In genomic region chr12:57534517-57534878, GRCm38 (mm10) we compare ENCODE assay signal across 9 mouse cellular contexts. TPM values are rescaled to one million over a fixed set of nuclear protein-coding genes. Genes with fewer than 3 reads are reported as not detected.
DNase-seq lines count a peak whose midpoint lies in the region; ATAC-seq and TF ChIP-seq lines count a peak whose summit lies in the region.
"Had no signal": no experiment of that assay in that cellular context is flagged by ENCODE, and none has a peak within 500 bp of the region (broad histone marks: within the 10 kb centered on the region; RNA-seq: fewer than 3 reads in every experiment).

No protein-coding gene starts in this region.

- WGBS in midbrain, embryonic 10.5 days = 1% methylated on average over 5 of the region's 6 CpGs
- 0% methylated on average over 4 of the region's 6 CpGs for WGBS in midbrain, postnatal 0 days
- 4% methylated on average over 4 of the region's 6 CpGs for WGBS in hindbrain, embryonic 12.5 days
- WGBS in liver, embryonic 14.5 days (ENCODE audit: insufficient replicate concordance) = 0% methylated on average over 4 of the region's 6 CpGs
- 1% methylated on average over 5 of the region's 6 CpGs for WGBS in stomach, embryonic 15.5 days

- H3K4me3 ChIP-seq in midbrain, embryonic 10.5 days = peak overlapping the region; percentile 50
- no peak overlapping the region for H3K4me3 ChIP-seq in midbrain, postnatal 0 days (ENCODE audit: low read depth, low read length)
- peak overlapping the region; percentile 19; the same call in 1 of the 2 replicates for H3K4me3 ChIP-seq in hindbrain, embryonic 12.5 days
- no peak overlapping the region for H3K4me3 ChIP-seq in liver, embryonic 14.5 days (ENCODE audit: insufficient read depth in 1 of 2, low read depth in 2 of 2, low read length in 2 of 2)
- H3K4me3 ChIP-seq in stomach, embryonic 15.5 days (replicated peaks) = no peak overlapping the region

- H3K4me1 ChIP-seq in midbrain, embryonic 10.5 days = peaks cover 69% of the 10 kb centered on the region
- H3K4me1 ChIP-seq in midbrain, postnatal 0 days (ENCODE audit: insufficient read depth, low read length) = no peaks in the 10 kb centered on the region; the same call in 1 of the 2 replicates
- H3K4me1 ChIP-seq in hindbrain, embryonic 12.5 days = peaks cover 20% of the 10 kb centered on the region
- no peaks in the 10 kb centered on the region; a peak in 1 of 4 replicates for H3K4me1 ChIP-seq in liver, embryonic 14.5 days (replicated peaks; ENCODE audit: control insufficient read depth in 2 of 2, insufficient read depth in 2 of 2, low read length in 1 of 2)
- peaks cover 14% of the 10 kb centered on the region for H3K4me1 ChIP-seq in stomach, embryonic 15.5 days

- no peak; the same call in none of the 2 replicates for ATAC-seq in midbrain, postnatal 0 days (ENCODE audit: low FRiP score)
- ATAC-seq in hindbrain, embryonic 12.5 days (ENCODE audit: low FRiP score) = peak; percentile 12; the same call in 1 of the 2 replicates
- no peak for ATAC-seq in liver, embryonic 14.5 days (ENCODE audit: insufficient read depth)
- no peak for ATAC-seq in stomach, embryonic 15.5 days (ENCODE audit: insufficient read depth, low FRiP score, low read depth)

- H3K4me2 ChIP-seq in midbrain, postnatal 0 days (ENCODE audit: low read depth, low read length, poor library complexity, severe bottlenecking) = no peak overlapping the region
- peak overlapping the region; percentile 39 for H3K4me2 ChIP-seq in hindbrain, embryonic 12.5 days (replicated peaks)
- peak overlapping the region; percentile 20; the same call in 1 of the 2 replicates for H3K4me2 ChIP-seq in liver, embryonic 14.5 days (ENCODE audit: low read depth)
- H3K4me2 ChIP-seq in stomach, embryonic 15.5 days = peak overlapping the region; percentile 17

- no peak for TF ChIP-seq CTCF in midbrain, postnatal 0 days (IDR thresholded peaks at IDR 0.05)
- no peak for TF ChIP-seq CTCF in liver, embryonic 14.5 days (IDR thresholded peaks at IDR 0.05; ENCODE audit: low read depth)

- DNase-seq in midbrain, embryonic 10.5 days (ENCODE audit: low spot score) = no peak
- no peak for DNase-seq in midbrain, postnatal 0 days (ENCODE audit: low spot score)
- no peak for DNase-seq in liver, embryonic 14.5 days (ENCODE audit: low read depth in 3 of 3, low spot score in 3 of 3)
- DNase-seq in Muller cell, postnatal 12 days (ENCODE audit: inconsistent ontology term) = no peak
- DNase-seq in gastrocnemius, postnatal 25 days = no peak
- DNase-seq: thymus, adult 2 months had no signal

- no peaks in the 10 kb centered on the region for H3K9me3 ChIP-seq in midbrain, embryonic 10.5 days (replicated peaks)
- no peaks in the 10 kb centered on the region for H3K9me3 ChIP-seq in midbrain, postnatal 0 days (ENCODE audit: low read length)
- H3K9me3 ChIP-seq in hindbrain, embryonic 12.5 days (replicated peaks) = no peaks in the 10 kb centered on the region
- no peaks in the 10 kb centered on the region for H3K9me3 ChIP-seq in liver, embryonic 14.5 days (ENCODE audit: control insufficient read depth, low read length)
- H3K9me3 ChIP-seq in stomach, embryonic 15.5 days = no peaks in the 10 kb centered on the region

- H3K27ac ChIP-seq in midbrain, embryonic 10.5 days (replicated peaks) = peak overlapping the region; percentile 90
- no peak overlapping the region for H3K27ac ChIP-seq in midbrain, postnatal 0 days (ENCODE audit: low read depth, low read length)
- no peak overlapping the region for H3K27ac ChIP-seq in hindbrain, embryonic 12.5 days
- H3K27ac ChIP-seq in liver, embryonic 14.5 days = no peak overlapping the region
- H3K27ac ChIP-seq in stomach, embryonic 15.5 days = peak overlapping the region; percentile 69; the same call in 1 of the 2 replicates

- peaks cover 100% of the 10 kb centered on the region for H3K27me3 ChIP-seq in midbrain, embryonic 10.5 days (ENCODE audit: low read depth, poor library complexity, severe bottlenecking)
- peaks cover 64% of the 10 kb centered on the region for H3K27me3 ChIP-seq in midbrain, postnatal 0 days (ENCODE audit: insufficient read depth, low read length)
- peaks cover 83% of the 10 kb centered on the region for H3K27me3 ChIP-seq in hindbrain, embryonic 12.5 days
- peaks cover 50% of the 10 kb centered on the region for H3K27me3 ChIP-seq in liver, embryonic 14.5 days (ENCODE audit: control insufficient read depth, insufficient read depth, low read length)
- peaks cover 50% of the 10 kb centered on the region for H3K27me3 ChIP-seq in stomach, embryonic 15.5 days (replicated peaks)

- H3K36me3 ChIP-seq in midbrain, embryonic 10.5 days = no peaks in the 10 kb centered on the region
- no peaks in the 10 kb centered on the region for H3K36me3 ChIP-seq in midbrain, postnatal 0 days (ENCODE audit: insufficient read depth, low read length)
- no peaks in the 10 kb centered on the region for H3K36me3 ChIP-seq in hindbrain, embryonic 12.5 days
- H3K36me3 ChIP-seq in liver, embryonic 14.5 days (replicated peaks; ENCODE audit: control insufficient read depth, insufficient read depth, low read depth) = no peaks in the 10 kb centered on the region
- no peaks in the 10 kb centered on the region for H3K36me3 ChIP-seq in stomach, embryonic 15.5 days

- H3K9ac ChIP-seq in midbrain, postnatal 0 days (replicated peaks; ENCODE audit: low read length, poor library complexity, severe bottlenecking) = no peak overlapping the region
- H3K9ac ChIP-seq in hindbrain, embryonic 12.5 days = no peak overlapping the region
- H3K9ac ChIP-seq in liver, embryonic 14.5 days (replicated peaks) = no peak overlapping the region
- H3K9ac ChIP-seq in stomach, embryonic 15.5 days = no peak overlapping the region

- TF ChIP-seq EP300 in liver, embryonic 14.5 days (IDR thresholded peaks at IDR 0.05; ENCODE audit: low read depth) = no peak

RNA-seq across cellular contexts. Expression of gene Foxa1, which starts 12.2 kb away (rescaled TPM):
- polyA plus RNA-seq in midbrain, embryonic 10.5 days (2016; fragmentation: Nextera tagmentation; extraction: Ambion mirVana) = 3.2 and 3.9 TPM in 2 replicates
- 2.1 and 2.2 TPM in 2 replicates for total RNA-seq in midbrain, postnatal 0 days (2014; rRNA removed)
- polyA plus RNA-seq in midbrain, postnatal 0 days (2015; fragmentation: Nextera tagmentation; extraction: Ambion mirVana) = 1.7 and 1.9 TPM in 2 replicates
- 2.8 and 3.0 TPM in 2 replicates for polyA plus RNA-seq in hindbrain, embryonic 12.5 days (2016; fragmentation: Nextera tagmentation; extraction: Ambion mirVana)
- polyA plus RNA-seq in liver, embryonic 14.5 days (2012; rRNA removed) = 1.9 and 2.0 TPM in 2 replicates
- 0.63 and 1.1 TPM in 2 replicates for polyA plus RNA-seq in liver, embryonic 14.5 days (2014; fragmentation: Nextera tagmentation; extraction: Ambion mirVana)
- 23.2 and 27.1 TPM in 2 replicates for polyA plus RNA-seq in stomach, embryonic 15.5 days (2015; fragmentation: Nextera tagmentation; extraction: Ambion mirVana)
- total RNA-seq in gastrocnemius, postnatal 25 days (2021) = not detected
- total RNA-seq: layer of hippocampus, adult 8-10 months had no signal

RNA-seq across cellular contexts. Expression of gene Ttc6, which starts 29.4 kb away (rescaled TPM):
- polyA plus RNA-seq in midbrain, embryonic 10.5 days (2016; fragmentation: Nextera tagmentation; extraction: Ambion mirVana) = 2.1 and 2.3 TPM in 2 replicates
- 2.2 and 2.7 TPM in 2 replicates for total RNA-seq in midbrain, postnatal 0 days (2014; rRNA removed)
- 0.90 and 0.91 TPM in 2 replicates for polyA plus RNA-seq in midbrain, postnatal 0 days (2015; fragmentation: Nextera tagmentation; extraction: Ambion mirVana)
- 1.6 and 1.9 TPM in 2 replicates for polyA plus RNA-seq in hindbrain, embryonic 12.5 days (2016; fragmentation: Nextera tagmentation; extraction: Ambion mirVana)
- polyA plus RNA-seq in liver, embryonic 14.5 days (2012; rRNA removed) = 0.04 and 0.08 TPM in 2 replicates
- 0.04 TPM in 1 of 2 replicates, not detected in the other for polyA plus RNA-seq in liver, embryonic 14.5 days (2014; fragmentation: Nextera tagmentation; extraction: Ambion mirVana)
- 3.8 and 4.2 TPM in 2 replicates for polyA plus RNA-seq in stomach, embryonic 15.5 days (2015; fragmentation: Nextera tagmentation; extraction: Ambion mirVana)
- total RNA-seq in gastrocnemius, postnatal 25 days (2021) = not detected

Comparison
In these comparisons a context has a peak if more than half of its experiments do, and no peak if none do; other contexts are left out.
1. H3K27ac ChIP-seq: peak in midbrain, embryonic 10.5 days (single experiment) and stomach, embryonic 15.5 days (single experiment); none in midbrain, postnatal 0 days (single experiment), hindbrain, embryonic 12.5 days (single experiment) and liver, embryonic 14.5 days (single experiment).
2. H3K4me3 ChIP-seq: peak in midbrain, embryonic 10.5 days (single experiment) and hindbrain, embryonic 12.5 days (single experiment); none in midbrain, postnatal 0 days (single experiment), liver, embryonic 14.5 days (0 of 2) and stomach, embryonic 15.5 days (single experiment).